Mouse (Mus musculus) thymus, adult 2 months (tissue): ENCODE data around the gene S100a9. TPM values are rescaled to one million over a fixed set of nuclear protein-coding genes. Genes with fewer than 3 reads are reported as not detected.

Source experiments
- DNase-seq: peaks from one replicate; pipeline ENCODE4 v3.0.0; 2021
- H3K27ac ChIP-seq: fragments of 200-500 bp; 2 replicates; pipeline ENCODE4 v1.5.1; 2012; ENCODE audit warnings: low read length, control low read depth; ENCODE audit not compliant: control insufficient read depth, insufficient read depth
- H3K27me3 ChIP-seq: fragments of 200-500 bp; 2 replicates; pipeline ENCODE4 v1.6.1; 2012; ENCODE audit warnings: mild to moderate bottlenecking, low read length, moderate library complexity, mixed read lengths; ENCODE audit not compliant: control insufficient read depth, insufficient read depth
- H3K36me3 ChIP-seq: fragments of 200-500 bp; 2 replicates; pipeline ENCODE4 v1.6.1; 2012; ENCODE audit warnings: mild to moderate bottlenecking, low read length, moderate library complexity; ENCODE audit not compliant: control insufficient read depth, insufficient read depth
- H3K4me1 ChIP-seq: fragments of 200-500 bp; replicated peaks from 2 replicates; pipeline ENCODE4 v1.6.1; 2012; ENCODE audit warnings: low read length; ENCODE audit not compliant: control insufficient read depth, insufficient read depth
- H3K4me3 ChIP-seq: fragments of 200-500 bp; 2 replicates; pipeline ENCODE4 v1.5.1; 2012; ENCODE audit warnings: mild to moderate bottlenecking, low read length, control low read depth, moderate library complexity; ENCODE audit not compliant: control insufficient read depth, insufficient read depth
- CTCF ChIP-seq: fragments of 200-500 bp; IDR thresholded peaks from 2 replicates; pipeline ENCODE4 v1.5.1; 2012; ENCODE audit warnings: mild to moderate bottlenecking, control low read depth, low read length, moderate library complexity, borderline replicate concordance; ENCODE audit not compliant: control insufficient read depth, poor library complexity, insufficient read depth; ENCODE audit errors: extremely low read depth
- POLR2A ChIP-seq: fragments of 200-500 bp; IDR thresholded peaks from 2 replicates; pipeline ENCODE4 v1.6.1; 2012; ENCODE audit warnings: mild to moderate bottlenecking, low read length, control low read depth, moderate library complexity; ENCODE audit not compliant: control insufficient read depth, poor library complexity, insufficient read depth; ENCODE audit errors: extremely low read depth
- WGBS: fragments of 180-500 bp; shearing (Covaris S2); methylation state at CpG from one replicate; pipeline ENCODE4 v1.1.7; 2018; 5-methylcytosine and 5-hydroxymethylcytosine counted together
- polyA plus RNA-seq: library from polyadenylated mRNA; depleted of rRNA; stranded (reverse); fragments of >200 nt; gene quantifications from 2 replicates; pipeline ENCODE4 v1.2.3, GENCODE M21; 2012

The S100a9 gene
- polyA plus RNA-seq, 1 experiment: 13.6 TPM

DNA sequence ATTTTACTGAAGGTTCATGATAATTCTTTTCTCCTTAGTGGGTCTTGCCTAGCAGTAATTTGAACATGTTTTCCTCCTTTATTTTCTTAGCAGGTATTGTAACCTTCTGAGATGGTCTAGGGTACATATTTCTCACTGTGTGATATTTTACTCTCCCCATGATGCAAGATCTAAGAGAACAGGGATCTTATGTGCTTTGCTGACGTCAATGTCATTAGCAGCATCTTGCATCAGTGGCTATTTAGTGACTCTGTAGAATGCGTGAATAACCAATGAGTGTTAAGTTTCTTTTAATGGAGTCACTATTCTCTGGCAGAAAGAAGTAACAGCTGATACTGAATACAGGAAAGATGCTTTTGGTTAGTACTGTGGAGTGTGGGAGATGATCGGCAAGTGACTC is 11.6 kb downstream of the S100a9 start:
- 95% methylated on average over 3 of the region's 3 CpGs for WGBS

DNA sequence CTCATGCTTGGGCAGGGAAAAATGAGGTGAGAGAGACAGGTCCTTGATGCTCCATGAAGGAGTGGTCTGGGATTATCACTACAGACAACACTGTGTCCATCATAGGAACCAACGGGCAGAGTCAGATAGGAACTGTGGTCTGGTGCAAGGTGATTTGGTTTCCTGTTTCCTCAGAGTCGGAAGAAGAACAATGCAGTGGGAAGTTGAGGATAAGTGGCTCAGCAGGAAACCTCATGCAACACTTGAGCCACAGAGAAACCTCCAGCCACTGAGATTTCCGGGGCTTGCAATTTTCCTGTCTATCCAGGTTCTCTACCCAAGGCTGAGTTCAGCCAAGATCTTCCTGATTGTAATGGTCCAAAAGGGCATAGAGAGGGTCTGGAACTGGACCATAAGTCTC is 16.9 kb downstream of the S100a9 start:
- DNase-seq: no peak
- Histone ChIP-seq H3K4me3 (no peak overlapping the region), H3K27ac (no peak overlapping the region), H3K4me1 (no peaks in the 10 kb centered on the region), H3K36me3 (no peaks in the 10 kb centered on the region), H3K27me3 (no peaks in the 10 kb centered on the region)
- TF ChIP-seq CTCF (no peak), POLR2A (no peak)
- 6% methylated on average over 3 of the region's 3 CpGs for WGBS

More for the DNA sequence above, 11.6 kb downstream of the S100a9 start:
- Histone ChIP-seq H3K4me1 (no peaks in the 10 kb centered on the region), H3K27ac (no peak overlapping the region), H3K36me3 (no peaks in the 10 kb centered on the region), H3K27me3 (no peaks in the 10 kb centered on the region), H3K4me3 (no peak overlapping the region)
- no peak for DNase-seq
- no peak for TF ChIP-seq POLR2A

- 70% methylated on average over 8 of the region's 8 CpGs for WGBS
- TF ChIP-seq POLR2A (no peak), CTCF (no peak)
- H3K27ac ChIP-seq: no peak within 1 kb of the TSS
- H3K4me1 ChIP-seq: no peaks in the 10 kb centered on the region
- H3K4me3 ChIP-seq: no peak within 1 kb of the TSS
- no peaks in the 10 kb centered on the region for H3K36me3 ChIP-seq
- no peaks in the 10 kb centered on the region for H3K27me3 ChIP-seq
- DNase-seq: no peak
Observed at GRCm38 (mm10) chr3:90668846-90669245, 26.7 kb downstream of the S100a9 start, which contains the start of gene S100a8. TSS of gene S100a8 (plus strand) at chr3:90668978.

GRCm38 (mm10) chr3:90664219-90664618 is 31.3 kb downstream of the S100a9 start:
- Histone ChIP-seq H3K36me3 (no peaks in the 10 kb centered on the region), H3K27me3 (no peaks in the 10 kb centered on the region), H3K4me3 (no peak overlapping the region), H3K27ac (no peak overlapping the region), H3K4me1 (no peaks in the 10 kb centered on the region)
- no peak for DNase-seq
- no peak for TF ChIP-seq POLR2A
- TF ChIP-seq CTCF: no peak
- 84% methylated on average over 2 of the region's 2 CpGs for WGBS

- DNase-seq: no peak
- no peak for TF ChIP-seq CTCF
- TF ChIP-seq POLR2A: no peak
- Histone ChIP-seq H3K4me1 (no peaks in the 10 kb centered on the region), H3K4me3 (no peak overlapping the region), H3K27me3 (no peaks in the 10 kb centered on the region), H3K36me3 (no peaks in the 10 kb centered on the region), H3K27ac (no peak overlapping the region)
Observed at GRCm38 (mm10) chr3:90659364-90660044, 36.0 kb downstream of the S100a9 start.

GRCm38 (mm10) chr3:90657405-90657804 is 38.1 kb downstream of the S100a9 start:
- peak; percentile 11 for DNase-seq
- no peak overlapping the region for H3K27ac ChIP-seq
- WGBS: 77% methylated on average over 4 of the region's 4 CpGs
- no peaks in the 10 kb centered on the region for H3K27me3 ChIP-seq
- TF ChIP-seq CTCF (no peak), POLR2A (no peak)
- H3K4me3 ChIP-seq: no peak overlapping the region
- no peaks in the 10 kb centered on the region for H3K36me3 ChIP-seq
- no peaks in the 10 kb centered on the region for H3K4me1 ChIP-seq

GRCm38 (mm10) chr3:90653717-90654116 is 41.8 kb downstream of the S100a9 start, which contains the start of gene S100a7a:
TSS of gene S100a7a (plus strand) at chr3:90654017.
- Histone ChIP-seq H3K4me3 (no peak within 1 kb of the TSS), H3K27me3 (no peaks in the 10 kb centered on the region), H3K4me1 (no peaks in the 10 kb centered on the region), H3K36me3 (no peaks in the 10 kb centered on the region), H3K27ac (no peak within 1 kb of the TSS)
- TF ChIP-seq CTCF (no peak), POLR2A (no peak)
- DNase-seq: no peak
